Mouse (Mus musculus): ENCODE measurements at regions not wholly inside any gene's neighbourhood (a gene's known extent, or its start where the extent isn't known, plus 50 kb on each side); places are given as distances from the start of the nearest gene placed in this dataset.
"Not testable (repeated sequence)": the region's sequence is repeated elsewhere in the genome, so short reads cannot be mapped to it uniquely, and the experiment has no call there.

- not testable (repeated sequence) for DNase-seq (ENCODE audit: low spot score in 2 of 2)
Observed at GRCm38 (mm10) chr11:12913401-12913800, 448.6 kb upstream of the Cobl start.

GRCm38 (mm10) chr11:12873712-12874111, 409.0 kb upstream of the Cobl start:
- DNase-seq (ENCODE audit: low spot score in 2 of 2), result no peak

- DNase-seq (ENCODE audit: low spot score in 2 of 2), result no peak
Observed at GRCm38 (mm10) chr11:12872802-12873201, 408.0 kb upstream of the Cobl start.

- no peak for DNase-seq (ENCODE audit: low spot score in 2 of 2)
Observed at GRCm38 (mm10) chr11:12872399-12872798, 407.6 kb upstream of the Cobl start.

- DNase-seq (ENCODE audit: low spot score in 2 of 2), result no peak
Observed at GRCm38 (mm10) chr11:12867541-12867940, 402.8 kb upstream of the Cobl start.

GRCm38 (mm10) chr11:12865034-12865620, 400.4 kb upstream of the Cobl start:
- no peak for DNase-seq (ENCODE audit: low spot score in 2 of 2)

- no peak for DNase-seq (ENCODE audit: low spot score in 2 of 2)
Observed at GRCm38 (mm10) chr11:12859344-12859930, 394.7 kb upstream of the Cobl start.

- DNase-seq (ENCODE audit: low spot score in 2 of 2), result no peak
Observed at GRCm38 (mm10) chr11:12858274-12858884, 393.6 kb upstream of the Cobl start.

GRCm38 (mm10) chr11:12857358-12858199, 392.8 kb upstream of the Cobl start:
- DNase-seq (ENCODE audit: low spot score in 2 of 2), result no peak

- no peak for DNase-seq (ENCODE audit: low spot score in 2 of 2)
Observed at GRCm38 (mm10) chr11:12847793-12848192, 383.0 kb upstream of the Cobl start.

- DNase-seq (ENCODE audit: low spot score in 2 of 2), result peak in 1 of 2 experiments; percentile 20
Observed at GRCm38 (mm10) chr11:12843631-12844423, 379.1 kb upstream of the Cobl start.

GRCm38 (mm10) chr11:12841393-12841792, 376.6 kb upstream of the Cobl start:
- DNase-seq (ENCODE audit: low spot score in 2 of 2), result no peak

- DNase-seq (ENCODE audit: low spot score in 2 of 2), result no peak
Observed at GRCm38 (mm10) chr11:12837920-12838319, 373.2 kb upstream of the Cobl start.

GRCm38 (mm10) chr11:12837387-12837786, 372.6 kb upstream of the Cobl start:
- DNase-seq (ENCODE audit: low spot score in 2 of 2), result no peak

GRCm38 (mm10) chr11:12836387-12836786, 371.6 kb upstream of the Cobl start:
- peak in 1 of 2 experiments; percentile 21 for DNase-seq (ENCODE audit: low spot score in 2 of 2)

GRCm38 (mm10) chr11:12812021-12812420, 347.3 kb upstream of the Cobl start:
- DNase-seq (ENCODE audit: low spot score in 2 of 2), result no peak

GRCm38 (mm10) chr11:12810949-12811881, 346.5 kb upstream of the Cobl start:
- peak; percentile 70 to 89 for DNase-seq (ENCODE audit: low spot score in 2 of 2)

All from left cerebral cortex, adult 9 months (tissue).